Mouse (Mus musculus) heart, adult 9 months (tissue): ENCODE measurements around the gene Rnf43.

Experiments used
- DNase-seq, 2 experiments: peaks; one replicate each; pipeline ENCODE4 v3.0.0; 2022; ENCODE audit warnings: low spot score in 2 of 2

Gene Rnf43

GRCm38 (mm10) chr11:87662407-87662806 lies at the start of gene Rnf43:
Gene Rnf43, plus strand, starts transcription at chr11:87662722.
- peak; percentile 55 to 72 for DNase-seq

- DNase-seq, result no peak
Observed at GRCm38 (mm10) chr11:87613972-87614371, 48.5 kb upstream of the Rnf43 start.

GRCm38 (mm10) chr11:87615551-87615950 lies 47.0 kb upstream of the Rnf43 start:
- DNase-seq, result no peak

GRCm38 (mm10) chr11:87615952-87616351 lies 46.6 kb upstream of the Rnf43 start:
- no peak for DNase-seq

- DNase-seq, result no peak
Observed at GRCm38 (mm10) chr11:87616790-87617474, 45.6 kb upstream of the Rnf43 start, which contains the start of gene Hsf5. Gene Hsf5, plus strand, starts transcription at chr11:87617164.

- DNase-seq, result no peak
Observed at GRCm38 (mm10) chr11:87617606-87618005, 44.9 kb upstream of the Rnf43 start.

- DNase-seq, result no peak
Observed at GRCm38 (mm10) chr11:87623160-87623559, 39.4 kb upstream of the Rnf43 start.

- no peak for DNase-seq
Observed at GRCm38 (mm10) chr11:87629859-87630258, 32.7 kb upstream of the Rnf43 start.

- no peak for DNase-seq
Observed at GRCm38 (mm10) chr11:87638793-87639192, 23.7 kb upstream of the Rnf43 start.

GRCm38 (mm10) chr11:87639206-87639605 lies 23.3 kb upstream of the Rnf43 start:
- DNase-seq, result peak; percentile 50 to 54

GRCm38 (mm10) chr11:87642865-87643264 lies 19.7 kb upstream of the Rnf43 start:
- no peak for DNase-seq

- DNase-seq, result no peak
Observed at GRCm38 (mm10) chr11:87654693-87655092, 7.8 kb upstream of the Rnf43 start.

GRCm38 (mm10) chr11:87659216-87659615 lies 3.3 kb upstream of the Rnf43 start:
- DNase-seq, result no peak

GRCm38 (mm10) chr11:87662822-87663221 lies 300 bp downstream of the Rnf43 start:
- no peak for DNase-seq

GRCm38 (mm10) chr11:87663948-87664347 lies 1.4 kb downstream of the Rnf43 start:
- no peak for DNase-seq

- DNase-seq, result no peak
Observed at GRCm38 (mm10) chr11:87664521-87664920, 2.0 kb downstream of the Rnf43 start.

GRCm38 (mm10) chr11:87665224-87665623 lies 2.7 kb downstream of the Rnf43 start:
- no peak for DNase-seq

- DNase-seq, result no peak
Observed at GRCm38 (mm10) chr11:87665658-87666057, 3.1 kb downstream of the Rnf43 start.

GRCm38 (mm10) chr11:87666256-87667035 lies 3.9 kb downstream of the Rnf43 start:
- DNase-seq, result no peak

GRCm38 (mm10) chr11:87667107-87668090 lies 4.9 kb downstream of the Rnf43 start:
- no peak for DNase-seq

- DNase-seq, result no peak
Observed at GRCm38 (mm10) chr11:87673282-87673681, 10.8 kb downstream of the Rnf43 start.

- no peak for DNase-seq
Observed at GRCm38 (mm10) chr11:87675606-87676005, 13.1 kb downstream of the Rnf43 start.
